Comparison of ENCODE assay signal across 12 mouse cellular contexts in the genomic region with DNA sequence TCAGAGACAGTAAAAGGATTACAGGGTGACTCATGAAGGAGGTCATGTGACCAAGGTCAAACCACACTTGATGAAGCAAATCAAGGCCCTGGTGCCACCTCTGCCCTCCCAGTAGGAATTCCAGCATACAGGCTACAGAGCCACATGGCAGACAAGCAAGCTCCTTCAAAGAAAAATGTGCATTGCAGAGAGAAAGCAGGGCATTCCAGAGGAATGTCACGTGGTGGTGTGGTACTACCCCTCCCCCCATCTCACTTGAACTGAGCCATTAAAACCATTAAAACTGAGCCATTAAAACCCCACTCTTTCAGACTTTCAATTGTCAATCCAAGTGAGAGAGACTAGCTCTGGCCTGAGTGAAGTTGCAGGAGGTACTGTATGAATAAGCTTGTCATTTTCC.
A peak's percentile ranks its signal among the peaks of the same experiment; 100 is the strongest.
DNase-seq lines count a peak whose midpoint lies in the region; ATAC-seq and TF ChIP-seq lines count a peak whose summit lies in the region.
"Had no signal": no experiment of that assay in that cellular context is flagged by ENCODE, and none has a peak within 500 bp of the region (broad histone marks: within the 10 kb centered on the region; RNA-seq: fewer than 3 reads in every experiment).

No protein-coding gene starts in this region.

- TF ChIP-seq EP300 in CH12.LX (IDR thresholded peaks at IDR 0.05; ENCODE audit: low read length), result no peak

- no peaks in the 10 kb centered on the region for H3K36me3 ChIP-seq in kidney, postnatal 0 days (ENCODE audit: insufficient read depth, low read length)
- H3K36me3 ChIP-seq in kidney, adult 2 months (ENCODE audit: control insufficient read depth, insufficient read depth, low read length), result no peaks in the 10 kb centered on the region
- H3K36me3 ChIP-seq in CH12.LX (replicated peaks in 1 of 2; ENCODE audit: control insufficient read depth in 1 of 2, insufficient read depth in 1 of 2, low read length in 1 of 2), result no peaks in the 10 kb centered on the region
- H3K36me3 ChIP-seq in limb, embryonic 10.5 days, result no peaks in the 10 kb centered on the region
- H3K36me3 ChIP-seq: embryonic facial prominence, embryonic 15.5 days had no signal

- dilution Hi-C loops in CH12.LX (cut with MboI; ENCODE audit: extremely low pct_ligation_motif_present, extremely low pct_unique_long_range_greater_than_20kb, low sequenced_read_pairs), result no loop called here

- WGBS in kidney, postnatal 0 days, result 13% methylated on average over 1 of the region's 1 CpGs
- 21% methylated on average over 1 of the region's 1 CpGs for WGBS in kidney, adult 2 months
- WGBS in limb, embryonic 10.5 days, result 6% methylated on average over 1 of the region's 1 CpGs

- no peak overlapping the region for H3K9ac ChIP-seq in kidney, postnatal 0 days (ENCODE audit: low read depth, low read length)
- no peak overlapping the region for H3K9ac ChIP-seq in CH12.LX (ENCODE audit: insufficient read depth, low read depth)
- H3K9ac ChIP-seq: embryonic facial prominence, embryonic 15.5 days had no signal

- no peak overlapping the region for H3K4me3 ChIP-seq in kidney, postnatal 0 days (replicated peaks; ENCODE audit: low read depth, low read length)
- H3K4me3 ChIP-seq in kidney, adult 2 months (ENCODE audit: insufficient read depth, low read depth, low read length), result no peak overlapping the region
- H3K4me3 ChIP-seq in CH12.LX (replicated peaks in 1 of 3; ENCODE audit: low read depth in 2 of 3, low read length in 2 of 3, poor library complexity in 1 of 3), result no peak overlapping the region
- no peak overlapping the region for H3K4me3 ChIP-seq in limb, embryonic 10.5 days
- H3K4me3 ChIP-seq: embryonic facial prominence, embryonic 15.5 days had no signal

- TF ChIP-seq CTCF in kidney, postnatal 0 days (IDR thresholded peaks at IDR 0.05; ENCODE audit: low read depth), result no peak
- TF ChIP-seq CTCF in kidney, adult 2 months (conservative IDR thresholded peaks at IDR 0.05; ENCODE audit: insufficient read depth, insufficient read length, low read depth, low read length), result no peak
- no peak for TF ChIP-seq CTCF in CH12.LX (conservative IDR thresholded peaks at IDR 0.05 in 1 of 2, IDR thresholded peaks at IDR 0.05 in 1 of 2; ENCODE audit: low read depth in 2 of 2, low read length in 2 of 2)

- in situ Hi-C loops in CH12.LX (cut with MboI; ENCODE audit: low pct_ligation_motif_present, low pct_unique_long_range_greater_than_20kb, low sequenced_read_pairs), result no loop called here

- H3K4me1 ChIP-seq in kidney, postnatal 0 days (replicated peaks; ENCODE audit: insufficient read depth, low read length), result no peaks in the 10 kb centered on the region
- H3K4me1 ChIP-seq in kidney, adult 2 months (ENCODE audit: control insufficient read depth, insufficient read depth, low read length), result no peaks in the 10 kb centered on the region
- H3K4me1 ChIP-seq in CH12.LX (ENCODE audit: control insufficient read depth in 1 of 2, insufficient read depth in 2 of 2), result peaks cover 0 to 3% of the 10 kb centered on the region in 2 experiments; a peak in 1 of 4 replicates
- peaks cover 10% of the 10 kb centered on the region for H3K4me1 ChIP-seq in limb, embryonic 10.5 days

- TF ChIP-seq RAD21 in CH12.LX (IDR thresholded peaks at IDR 0.05; ENCODE audit: low read depth, low read length), result no peak

- H3K27me3 ChIP-seq in kidney, postnatal 0 days (ENCODE audit: insufficient read depth, low read length), result no peaks in the 10 kb centered on the region
- H3K27me3 ChIP-seq in kidney, adult 2 months (replicated peaks; ENCODE audit: control insufficient read depth, insufficient read depth, low read length), result no peaks in the 10 kb centered on the region
- no peaks in the 10 kb centered on the region for H3K27me3 ChIP-seq in CH12.LX (replicated peaks)
- no peaks in the 10 kb centered on the region for H3K27me3 ChIP-seq in limb, embryonic 10.5 days (ENCODE audit: low read depth, poor library complexity, severe bottlenecking)
- H3K27me3 ChIP-seq: embryonic facial prominence, embryonic 15.5 days; Patski had no signal

- no peaks in the 10 kb centered on the region for H3K79me2 ChIP-seq in CH12.LX (replicated peaks; ENCODE audit: control insufficient read depth, extremely low read depth, insufficient read depth, poor library complexity, severe bottlenecking)

- H3K27ac ChIP-seq in kidney, postnatal 0 days, result no peak overlapping the region
- no peak overlapping the region for H3K27ac ChIP-seq in kidney, adult 2 months (ENCODE audit: insufficient read depth, low read depth, low read length)
- no peak overlapping the region for H3K27ac ChIP-seq in CH12.LX (ENCODE audit: insufficient read depth, low read depth)
- peak overlapping the region; percentile 30; the same call in 1 of the 2 replicates for H3K27ac ChIP-seq in limb, embryonic 10.5 days
- H3K27ac ChIP-seq: embryonic facial prominence, embryonic 15.5 days; macrophage had no signal

- H3K9me3 ChIP-seq in kidney, postnatal 0 days (replicated peaks; ENCODE audit: low read length), result no peaks in the 10 kb centered on the region
- peaks cover 3% of the 10 kb centered on the region for H3K9me3 ChIP-seq in CH12.LX (replicated peaks; ENCODE audit: low read length)
- H3K9me3 ChIP-seq in limb, embryonic 10.5 days (replicated peaks), result no peaks in the 10 kb centered on the region
- H3K9me3 ChIP-seq: embryonic facial prominence, embryonic 15.5 days had no signal

- DNase-seq in kidney, postnatal 0 days (ENCODE audit: low spot score), result peak; percentile 24
- DNase-seq in kidney, adult 2 months, result no peak
- no peak for DNase-seq in CH12.LX (ENCODE audit: extremely low read depth)
- peak; percentile 72 for DNase-seq in R1 (ENCODE audit: low read depth, low spot score)
- peak; percentile 35 for DNase-seq in limb, embryonic 10.5 days (ENCODE audit: low spot score)
- DNase-seq in thymus, postnatal 25 days, result no peak
- DNase-seq in thymus, postnatal 10 days (ENCODE audit: low spot score in 2 of 2), result no peak
- DNase-seq: heart, adult 11 months; left cerebral cortex, postnatal 4 days had no signal

- H3K4me2 ChIP-seq in kidney, postnatal 0 days (ENCODE audit: low read length), result no peak overlapping the region
- H3K4me2 ChIP-seq in CH12.LX (ENCODE audit: insufficient read depth, low read depth, poor library complexity, severe bottlenecking), result no peak overlapping the region
- H3K4me2 ChIP-seq: embryonic facial prominence, embryonic 15.5 days had no signal

- no peak for TF ChIP-seq POLR2A in kidney, adult 2 months (IDR thresholded peaks at IDR 0.05; ENCODE audit: low read depth, low read length)
- no peak for TF ChIP-seq POLR2A in CH12.LX (IDR thresholded peaks at IDR 0.05; ENCODE audit: low read depth, low read length)

- ATAC-seq in kidney, postnatal 0 days (replicated peaks; ENCODE audit: low FRiP score, low read depth), result peak; percentile 74; the same call in 1 of the 2 replicates
- ATAC-seq: Patski had no signal

TF ChIP-seq in CH12.LX, 34 proteins besides CTCF, POLR2A, EP300 and RAD21:
- TF ChIP-seq USF2 (conservative IDR thresholded peaks at IDR 0.05; ENCODE audit: low read depth, low read length) (peak; percentile 19; the same call in 1 of the 2 replicates), JUN (IDR thresholded peaks at IDR 0.05; ENCODE audit: insufficient read depth, low read depth, low read length) (no peak), ZMIZ1 (IDR thresholded peaks at IDR 0.05; ENCODE audit: low read depth, low read length) (no peak), NELFE (IDR thresholded peaks at IDR 0.05; ENCODE audit: low read depth, low read length) (no peak), RCOR1 (conservative IDR thresholded peaks at IDR 0.05; ENCODE audit: low read depth, low read length) (no peak), ZKSCAN1 (IDR thresholded peaks at IDR 0.05; ENCODE audit: borderline replicate concordance, low read depth, low read length) (no peak), USF1 (IDR thresholded peaks at IDR 0.05; ENCODE audit: low read depth, low read length) (peak; percentile 25), UBTF (IDR thresholded peaks at IDR 0.05; ENCODE audit: low read depth, low read length) (no peak), BHLHE40 (IDR thresholded peaks at IDR 0.05; ENCODE audit: low read depth, low read length) (0 out of 2 replicates have a peak, but pooled peaks have one; percentile 6), JUND (conservative IDR thresholded peaks at IDR 0.05; ENCODE audit: low read depth, low read length) (no peak), MAZ (IDR thresholded peaks at IDR 0.05; ENCODE audit: low read depth, low read length) (no peak), GABPA (IDR thresholded peaks at IDR 0.05; ENCODE audit: insufficient replicate concordance, low read depth, low read length) (no peak), ELF1 (IDR thresholded peaks at IDR 0.05; ENCODE audit: low read depth, low read length) (no peak)

Comparison
In these comparisons a context has a peak if more than half of its experiments do, and no peak if none do; other contexts are left out.
1. DNase-seq: peak in kidney, postnatal 0 days (single experiment), R1 (single experiment) and limb, embryonic 10.5 days (single experiment); none in kidney, adult 2 months (single experiment), CH12.LX (single experiment), thymus, postnatal 25 days (single experiment) and thymus, postnatal 10 days (0 of 2).